Mouse (Mus musculus): Measurements from ENCODE around the gene Rfx5.

Gene Rfx5

GRCm38 (mm10) chr3:95003273-95003672, 49.4 kb downstream of the Rfx5 start:
- DNase-seq, result no peak

GRCm38 (mm10) chr3:95005651-95006050, 51.8 kb downstream of the Rfx5 start:
- DNase-seq, result no peak

- no peak for DNase-seq
These were observed 53.8 kb downstream of the Rfx5 start for GRCm38 (mm10) chr3:95007706-95008105.

- DNase-seq, result no peak
These were observed 56.5 kb downstream of the Rfx5 start for GRCm38 (mm10) chr3:95010396-95010795.

All from retina, postnatal 1 day (tissue).